Mouse (Mus musculus): ENCODE data around the gene Gamt.

Gamt gene

DNA sequence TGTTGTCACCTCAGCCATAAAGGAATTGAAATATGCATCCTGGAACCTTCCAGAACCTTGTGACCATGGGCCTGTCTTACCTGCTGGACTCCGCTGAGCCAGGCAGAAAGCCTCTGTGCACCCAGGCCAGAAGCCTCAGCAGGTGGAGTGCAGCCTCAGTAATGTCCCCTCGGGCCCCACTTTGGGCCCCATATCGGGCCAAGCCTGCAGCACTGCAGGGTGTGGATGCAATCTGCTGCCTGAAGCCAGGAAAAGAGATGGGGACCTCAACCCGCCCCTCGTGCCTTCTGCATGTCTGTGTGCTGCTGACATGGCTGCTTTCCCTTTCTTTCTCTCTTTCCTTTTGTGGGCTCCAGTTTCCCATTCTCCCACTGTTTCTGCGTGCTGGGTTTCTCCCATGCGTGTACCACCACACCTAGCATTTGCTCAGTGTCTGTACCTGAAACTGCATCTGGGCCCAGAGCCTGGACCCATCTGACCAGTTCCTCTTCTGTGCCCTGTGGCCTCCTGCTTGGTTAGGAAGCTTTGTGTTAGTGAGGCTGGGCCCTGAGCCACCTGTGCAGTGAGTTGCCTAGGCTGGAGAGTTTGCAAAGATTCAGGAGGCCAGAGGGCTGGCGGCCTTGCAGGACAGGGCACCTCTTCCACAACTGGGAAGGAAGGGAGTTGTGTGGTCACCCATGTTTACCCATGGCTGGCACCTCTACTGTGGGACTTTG, 11.2 kb upstream of the Gamt start:
- Histone ChIP-seq H3K27me3 (ENCODE audit: control insufficient read depth, insufficient read depth, low read length, poor library complexity, severe bottlenecking) (no peaks in the 10 kb centered on the region), H3K36me3 (ENCODE audit: control insufficient read depth, insufficient read depth, low read length, poor library complexity, severe bottlenecking) (peaks cover 7% of the 10 kb centered on the region)
- DNase-seq (ENCODE audit: low read depth, low spot score) = no peak

DNA sequence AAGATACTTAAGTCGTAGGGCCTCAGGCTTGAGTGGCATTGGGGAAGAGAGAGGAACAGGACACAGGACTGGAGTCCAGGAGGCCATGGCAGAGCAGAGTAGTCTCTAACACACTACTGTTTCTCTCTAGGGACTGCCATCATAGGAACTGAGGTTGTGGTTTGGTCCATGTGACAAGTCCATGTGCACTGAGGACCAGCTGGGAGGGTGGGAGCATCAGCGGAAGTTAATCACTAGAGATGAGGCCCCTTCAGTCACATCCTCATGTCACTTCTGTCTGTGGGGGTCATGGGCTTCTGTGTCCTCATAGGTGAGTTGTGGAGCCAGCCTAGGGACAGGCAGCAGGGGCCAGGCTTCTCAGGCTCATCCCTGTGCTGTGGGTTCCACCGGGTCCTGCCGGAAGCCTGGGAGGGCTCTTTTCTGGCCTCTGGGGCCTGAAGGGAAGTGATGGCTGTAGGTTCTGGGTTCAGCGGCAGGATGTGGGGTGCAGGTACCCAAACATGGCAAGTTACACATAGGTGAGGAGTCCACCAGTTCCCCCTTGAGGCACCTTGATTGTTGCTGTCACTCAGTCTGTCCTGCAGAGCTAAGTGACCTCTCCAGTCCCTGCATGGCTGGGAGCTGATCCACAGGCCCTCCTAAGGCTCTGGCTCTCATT, 10.5 kb upstream of the Gamt start:
- DNase-seq (ENCODE audit: low read depth, low spot score) = peak; percentile 64
- Histone ChIP-seq H3K36me3 (ENCODE audit: control insufficient read depth, insufficient read depth, low read length, poor library complexity, severe bottlenecking) (peaks cover 6% of the 10 kb centered on the region), H3K27me3 (ENCODE audit: control insufficient read depth, insufficient read depth, low read length, poor library complexity, severe bottlenecking) (no peaks in the 10 kb centered on the region)

DNA sequence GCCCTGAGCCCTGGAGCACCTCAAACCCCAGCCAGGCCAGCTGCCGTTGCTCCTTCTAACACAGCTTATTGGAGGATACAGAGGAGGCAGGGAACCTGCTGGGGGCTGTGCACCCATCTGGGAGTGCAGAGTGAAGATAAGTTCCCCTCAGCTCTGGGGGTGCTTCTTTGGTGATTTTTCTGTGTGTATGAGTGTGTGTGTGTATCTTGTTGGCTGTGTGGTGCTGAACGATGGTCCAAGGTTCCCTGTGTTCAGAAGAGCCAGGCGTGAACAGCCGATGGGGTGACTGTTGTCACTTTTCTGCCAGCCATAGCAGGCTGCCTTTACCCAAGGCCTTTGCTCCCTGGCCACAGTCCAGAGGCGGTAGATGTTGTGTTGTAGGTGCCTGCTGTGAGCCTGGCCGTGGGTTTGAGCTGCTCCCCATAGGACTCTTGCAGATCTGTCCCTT, 9.9 kb upstream of the Gamt start:
- peaks cover 4% of the 10 kb centered on the region for H3K36me3 ChIP-seq (ENCODE audit: control insufficient read depth, insufficient read depth, low read length, poor library complexity, severe bottlenecking)

DNA sequence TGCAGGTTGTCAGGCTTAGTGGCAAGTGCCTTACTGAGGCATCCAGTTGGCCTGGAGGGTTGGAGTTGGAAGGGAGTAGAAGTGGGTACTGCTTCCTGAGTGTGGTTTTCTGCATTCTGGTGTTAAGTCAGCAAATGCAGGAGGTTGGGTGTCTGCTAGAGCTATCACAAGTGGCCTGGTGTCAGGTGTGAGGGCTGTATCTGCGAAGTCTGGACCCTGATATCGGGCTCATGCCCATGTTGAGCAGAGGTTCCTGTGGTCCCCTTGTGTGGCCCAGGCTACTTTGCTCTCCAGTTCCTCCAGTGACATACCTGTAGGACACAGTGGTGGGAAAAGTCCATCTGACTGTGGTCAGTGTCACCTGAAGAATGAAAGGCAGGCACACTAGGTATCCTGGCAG, 9.3 kb upstream of the Gamt start:
- H3K27me3 ChIP-seq (ENCODE audit: control insufficient read depth, insufficient read depth, low read length, poor library complexity, severe bottlenecking) = no peaks in the 10 kb centered on the region
- DNase-seq (ENCODE audit: low read depth, low spot score) = no peak
- peaks cover 4% of the 10 kb centered on the region for H3K36me3 ChIP-seq (ENCODE audit: control insufficient read depth, insufficient read depth, low read length, poor library complexity, severe bottlenecking)

More for the DNA sequence above, 9.9 kb upstream of the Gamt start:
- no peaks in the 10 kb centered on the region for H3K27me3 ChIP-seq (ENCODE audit: control insufficient read depth, insufficient read depth, low read length, poor library complexity, severe bottlenecking)
- no peak for DNase-seq (ENCODE audit: low read depth, low spot score)

DNA sequence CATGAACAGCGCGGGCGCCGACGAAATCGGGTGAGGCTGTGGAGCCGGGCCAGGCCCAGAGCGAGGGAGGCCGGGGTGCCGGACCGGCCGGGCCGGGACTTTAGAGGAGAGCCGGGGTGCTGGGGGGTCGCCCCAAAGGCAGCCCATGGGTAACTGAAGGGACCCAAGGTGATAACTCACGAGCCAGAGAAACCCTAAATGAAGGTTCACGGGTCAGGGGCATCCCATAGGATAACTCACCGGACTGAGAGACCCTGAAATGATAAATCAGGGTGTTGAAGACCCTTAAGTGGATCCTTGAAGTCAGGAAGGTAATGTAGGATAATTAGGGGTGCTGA, 4.3 kb upstream of the Gamt start:
- no peak for DNase-seq (ENCODE audit: low read depth, low spot score)
- Histone ChIP-seq H3K27me3 (ENCODE audit: control insufficient read depth, insufficient read depth, low read length, poor library complexity, severe bottlenecking) (no peaks in the 10 kb centered on the region), H3K36me3 (ENCODE audit: control insufficient read depth, insufficient read depth, low read length, poor library complexity, severe bottlenecking) (no peaks in the 10 kb centered on the region; the same call in 1 of the 2 replicates)

DNA sequence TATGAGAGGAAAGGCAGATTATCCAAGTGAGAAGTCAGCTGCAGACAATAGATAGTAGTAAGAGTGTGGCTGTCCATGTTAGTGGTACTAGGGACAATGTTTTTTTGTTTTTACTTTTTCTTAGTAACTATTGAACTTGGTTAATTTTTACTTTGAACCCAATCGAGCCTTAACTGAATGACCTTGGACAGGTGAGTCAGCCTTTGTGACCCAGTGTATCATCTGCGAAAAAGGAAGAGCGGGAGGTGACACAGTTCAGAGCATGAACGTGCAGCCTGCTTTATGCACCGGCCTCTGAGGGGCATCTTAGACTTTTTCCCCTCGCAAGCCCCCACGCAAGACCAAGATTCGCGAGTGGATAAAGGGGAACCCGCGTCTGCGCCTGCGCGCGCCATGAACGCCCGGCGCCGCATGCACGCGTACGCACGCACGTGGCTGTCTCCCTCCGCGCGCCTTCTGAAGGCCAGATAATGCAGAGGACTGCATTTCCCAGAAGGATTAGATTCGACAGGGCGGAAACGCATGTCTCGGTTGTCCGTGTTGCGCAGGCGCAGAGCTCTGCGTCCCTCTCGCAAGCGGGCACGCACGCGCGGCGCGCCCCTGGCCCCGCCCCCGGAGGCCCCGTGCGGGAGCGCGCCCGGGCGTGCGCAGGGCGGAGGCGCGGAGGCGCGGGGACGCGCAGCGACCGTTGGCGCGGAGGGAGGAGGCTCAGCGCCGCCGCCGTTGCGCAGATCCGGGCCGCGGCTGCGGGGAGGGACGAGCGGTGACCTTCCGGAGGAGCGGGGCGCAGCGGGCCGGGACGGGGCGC, 3.7 kb upstream of the Gamt start:
- Histone ChIP-seq H3K27me3 (ENCODE audit: control insufficient read depth, insufficient read depth, low read length, poor library complexity, severe bottlenecking) (no peaks in the 10 kb centered on the region), H3K36me3 (ENCODE audit: control insufficient read depth, insufficient read depth, low read length, poor library complexity, severe bottlenecking) (no peaks in the 10 kb centered on the region; the same call in 1 of the 2 replicates)
- peak; percentile 99 for DNase-seq (ENCODE audit: low read depth, low spot score)

DNA sequence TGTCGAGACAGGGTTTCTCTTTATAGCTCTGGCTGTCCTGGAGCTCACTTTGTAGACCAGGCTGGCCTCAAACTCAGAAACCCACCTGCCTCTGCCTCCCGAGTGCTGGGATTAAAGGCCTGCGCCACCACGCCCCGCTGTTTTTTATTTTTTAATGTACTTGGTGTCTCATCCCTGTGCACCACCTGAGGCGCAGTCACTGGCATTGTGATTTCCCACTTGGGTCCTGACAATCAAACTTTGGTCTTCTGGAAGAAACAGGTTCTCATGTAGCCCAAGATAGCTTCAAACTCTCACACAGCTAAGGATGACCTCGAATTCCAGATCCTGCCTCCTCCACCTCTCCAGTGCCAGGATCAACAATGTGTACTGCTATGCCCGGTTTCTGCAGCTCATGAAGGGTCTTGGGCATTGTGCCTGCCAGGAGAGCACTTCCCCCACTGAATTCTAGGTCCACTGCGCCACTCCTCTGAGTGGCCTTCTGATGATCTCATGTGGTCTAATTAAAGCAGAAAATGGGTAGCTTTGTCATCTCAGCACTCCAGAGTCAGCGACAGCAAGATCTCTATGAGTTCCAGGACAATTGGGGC, 2.1 kb upstream of the Gamt start:
- no peak for DNase-seq (ENCODE audit: low read depth, low spot score)
- no peaks in the 10 kb centered on the region for H3K27me3 ChIP-seq (ENCODE audit: control insufficient read depth, insufficient read depth, low read length, poor library complexity, severe bottlenecking)
- no peaks in the 10 kb centered on the region for H3K36me3 ChIP-seq (ENCODE audit: control insufficient read depth, insufficient read depth, low read length, poor library complexity, severe bottlenecking)

DNA sequence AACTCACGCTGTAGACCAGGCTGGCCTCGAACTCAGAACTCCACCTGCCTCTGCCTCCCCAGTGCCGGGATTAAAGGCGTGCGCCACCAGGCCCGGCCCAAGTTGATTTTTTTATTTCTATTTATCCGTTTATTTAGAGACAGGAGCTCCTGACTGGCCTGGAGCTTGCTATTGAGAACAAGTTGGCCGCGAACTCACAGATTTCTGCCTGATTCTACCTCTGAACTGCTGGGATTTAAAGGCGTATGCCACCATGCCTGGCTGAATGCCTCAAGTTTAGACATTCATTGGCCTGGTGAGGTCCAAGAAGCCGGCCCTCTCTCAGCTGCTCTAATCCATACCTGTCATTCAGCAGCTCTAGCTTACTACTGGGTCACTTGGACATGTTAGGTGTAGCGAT, 1.4 kb upstream of the Gamt start:
- H3K27me3 ChIP-seq (ENCODE audit: control insufficient read depth, insufficient read depth, low read length, poor library complexity, severe bottlenecking) = no peaks in the 10 kb centered on the region
- H3K36me3 ChIP-seq (ENCODE audit: control insufficient read depth, insufficient read depth, low read length, poor library complexity, severe bottlenecking) = no peaks in the 10 kb centered on the region
- no peak for DNase-seq (ENCODE audit: low read depth, low spot score)

DNA sequence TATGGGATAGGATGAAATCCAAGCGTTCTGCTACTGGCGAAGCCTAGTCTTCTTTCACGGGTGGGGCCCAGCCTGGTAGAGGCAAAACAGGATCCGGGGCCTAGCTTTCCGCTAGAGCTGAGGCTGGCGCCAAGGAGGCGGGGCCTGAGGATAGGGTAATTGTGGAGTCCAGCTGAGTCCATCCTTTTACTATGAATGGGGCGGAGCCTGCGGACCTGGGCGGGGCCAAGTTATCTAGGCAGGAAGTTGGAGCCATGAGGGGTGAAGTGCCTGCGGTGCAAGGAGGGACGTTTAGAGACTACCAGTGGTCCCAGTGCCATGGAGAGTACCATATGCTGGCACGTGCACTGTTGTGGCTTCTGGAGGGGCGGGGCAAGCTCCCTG, 765 bp upstream of the Gamt start:
- DNase-seq (ENCODE audit: low read depth, low spot score) = peak; percentile 89
- no peaks in the 10 kb centered on the region for H3K27me3 ChIP-seq (ENCODE audit: control insufficient read depth, insufficient read depth, low read length, poor library complexity, severe bottlenecking)
- peaks cover 2% of the 10 kb centered on the region for H3K36me3 ChIP-seq (ENCODE audit: control insufficient read depth, insufficient read depth, low read length, poor library complexity, severe bottlenecking)

DNA sequence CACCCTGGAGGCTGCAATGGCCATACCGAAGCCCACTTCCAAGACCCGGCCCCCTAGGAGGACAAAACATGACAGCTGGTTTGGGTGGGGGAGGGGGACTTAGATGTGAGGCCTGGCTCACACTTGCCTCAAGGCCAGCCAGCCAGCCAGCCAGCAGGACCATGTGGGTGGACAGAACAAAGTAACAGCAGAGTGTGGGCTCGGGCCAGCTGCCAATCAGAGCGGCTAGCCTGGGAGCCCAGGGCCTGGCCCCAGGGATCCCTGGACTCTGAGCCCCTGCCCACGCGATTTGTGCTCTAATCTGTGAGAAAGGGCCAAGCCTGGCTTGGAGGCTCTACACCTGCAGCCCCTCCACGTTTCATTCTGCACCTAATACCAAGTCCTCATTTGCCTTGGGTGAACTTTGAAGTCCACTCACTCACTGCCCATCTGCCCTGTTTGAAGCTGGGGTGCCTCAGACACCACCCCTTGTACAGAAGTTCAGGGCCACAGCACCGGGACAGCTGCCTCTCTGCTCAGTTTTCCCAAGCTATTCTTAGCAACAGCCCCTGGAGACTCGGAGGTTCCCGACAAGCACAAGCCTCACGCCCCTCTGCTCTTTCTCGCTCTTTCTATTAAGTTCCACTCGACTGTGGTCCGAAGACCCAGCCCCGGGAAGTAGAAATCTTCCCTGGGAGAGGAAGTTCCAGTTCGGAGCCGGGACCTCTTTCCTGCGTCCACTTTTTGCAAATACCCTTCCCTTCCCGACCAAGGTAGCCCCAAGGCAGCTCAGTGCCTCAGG, 761 bp downstream of the Gamt start:
- Histone ChIP-seq H3K36me3 (ENCODE audit: control insufficient read depth, insufficient read depth, low read length, poor library complexity, severe bottlenecking) (peaks cover 4% of the 10 kb centered on the region), H3K27me3 (ENCODE audit: control insufficient read depth, insufficient read depth, low read length, poor library complexity, severe bottlenecking) (no peaks in the 10 kb centered on the region)
- DNase-seq (ENCODE audit: low read depth, low spot score) = no peak

DNA sequence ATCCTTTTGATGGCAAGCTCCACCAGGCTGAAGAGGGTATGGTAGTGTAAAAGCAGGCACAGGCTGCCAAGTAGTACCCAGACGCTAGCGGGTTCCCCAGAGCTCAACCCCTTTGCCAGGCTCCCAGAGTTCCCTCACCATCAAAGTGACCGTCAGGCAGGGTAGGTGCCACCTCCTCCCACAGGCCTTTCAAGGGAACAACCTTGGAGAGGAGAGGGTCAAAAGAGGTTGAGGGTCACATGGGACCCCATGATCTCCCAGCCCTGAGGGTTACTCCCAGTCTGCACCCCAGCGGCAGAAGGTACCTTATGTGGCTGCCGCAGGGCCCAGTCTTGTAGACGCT, 1.4 kb downstream of the Gamt start:
- peaks cover 4% of the 10 kb centered on the region for H3K36me3 ChIP-seq (ENCODE audit: control insufficient read depth, insufficient read depth, low read length, poor library complexity, severe bottlenecking)
- H3K27me3 ChIP-seq (ENCODE audit: control insufficient read depth, insufficient read depth, low read length, poor library complexity, severe bottlenecking) = no peaks in the 10 kb centered on the region
- no peak for DNase-seq (ENCODE audit: low read depth, low spot score)

DNA sequence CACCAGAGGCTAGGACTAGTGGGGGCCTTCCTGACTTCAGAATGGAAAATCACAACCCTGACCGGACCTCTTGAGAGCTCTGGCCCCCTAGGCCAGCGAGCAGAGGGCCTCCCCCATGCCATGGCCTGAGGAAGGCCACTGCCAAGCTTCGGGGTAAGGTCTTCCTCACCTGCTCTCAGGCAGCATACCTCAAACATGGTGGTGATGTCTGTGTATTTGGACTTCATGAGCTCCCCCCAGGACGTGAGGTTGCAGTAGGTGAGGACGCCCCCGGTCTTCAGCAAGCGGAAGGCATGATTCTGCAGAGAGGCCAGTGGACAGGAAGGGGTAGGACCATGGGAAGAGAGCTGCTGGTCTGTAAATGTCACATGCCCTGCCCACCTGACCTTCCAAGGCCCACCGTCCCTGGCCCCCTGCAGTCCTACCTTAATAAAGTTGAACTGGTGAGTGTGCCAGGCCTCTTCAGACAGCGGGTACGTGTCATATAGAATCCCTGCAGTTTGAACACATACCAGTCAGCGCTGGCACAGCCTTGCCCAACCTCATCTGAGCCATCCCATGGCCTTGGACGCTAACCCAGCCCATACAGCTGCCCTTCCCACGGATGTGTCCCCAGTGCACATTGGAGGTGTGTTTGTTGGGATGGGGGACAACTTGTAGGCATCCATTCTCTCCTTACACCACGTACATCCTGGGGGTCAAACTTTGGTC, 1.9 kb downstream of the Gamt start:
- no peak for DNase-seq (ENCODE audit: low read depth, low spot score)
- H3K27me3 ChIP-seq (ENCODE audit: control insufficient read depth, insufficient read depth, low read length, poor library complexity, severe bottlenecking) = no peaks in the 10 kb centered on the region
- peaks cover 4% of the 10 kb centered on the region for H3K36me3 ChIP-seq (ENCODE audit: control insufficient read depth, insufficient read depth, low read length, poor library complexity, severe bottlenecking)

DNA sequence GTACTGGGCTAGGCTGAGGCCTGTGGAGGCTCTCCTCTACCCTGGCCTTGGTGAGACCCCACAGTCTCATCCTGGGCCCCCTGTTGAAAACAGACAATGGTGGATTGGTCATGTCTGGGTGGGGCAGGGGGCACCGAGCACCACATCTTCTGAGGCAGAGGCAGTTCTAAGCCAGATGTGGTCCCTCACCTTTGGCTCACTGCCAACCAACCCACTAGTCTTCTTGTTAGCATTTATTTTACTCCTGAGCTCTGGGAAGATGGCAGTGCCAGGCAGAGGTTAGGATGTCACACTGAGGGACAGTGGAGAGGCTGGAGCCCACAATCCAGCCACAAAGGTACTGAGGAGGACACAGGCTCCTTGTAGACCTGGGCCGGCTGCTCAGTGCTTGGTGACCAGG, 2.9 kb downstream of the Gamt start:
- DNase-seq (ENCODE audit: low read depth, low spot score) = no peak
- H3K36me3 ChIP-seq (ENCODE audit: control insufficient read depth, insufficient read depth, low read length, poor library complexity, severe bottlenecking) = peaks cover 4% of the 10 kb centered on the region
- H3K27me3 ChIP-seq (ENCODE audit: control insufficient read depth, insufficient read depth, low read length, poor library complexity, severe bottlenecking) = no peaks in the 10 kb centered on the region
